Mouse (Mus musculus) Muller cell, postnatal 12 days (primary cell): ENCODE results near the gene Kncn.

Experiments used
- DNase-seq: peaks from one replicate; pipeline ENCODE4 v3.0.0-alpha.2; 2015; ENCODE audit errors: inconsistent ontology term

The Kncn gene

DNA sequence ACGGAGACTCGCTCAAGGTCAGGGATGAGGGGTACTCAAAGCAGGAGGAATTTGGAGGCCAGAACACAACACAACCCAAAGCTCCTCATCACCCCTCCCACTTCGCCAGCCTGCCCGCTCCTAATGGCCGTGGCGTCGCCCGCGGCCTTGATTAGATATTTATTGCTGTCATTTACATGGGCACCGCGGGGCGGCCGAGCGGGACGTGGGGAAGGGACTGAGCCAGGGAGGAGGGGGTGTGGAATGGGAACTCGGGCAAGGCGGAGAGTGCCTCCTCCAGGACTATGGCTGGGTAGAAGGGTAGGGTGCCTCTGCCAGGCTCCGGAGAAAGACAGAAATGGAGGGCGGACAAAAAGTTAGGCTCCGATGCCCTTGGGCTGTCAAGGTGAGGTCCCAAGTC, 52.4 kb downstream of the Kncn start:
- DNase-seq = peak; percentile 21

DNA sequence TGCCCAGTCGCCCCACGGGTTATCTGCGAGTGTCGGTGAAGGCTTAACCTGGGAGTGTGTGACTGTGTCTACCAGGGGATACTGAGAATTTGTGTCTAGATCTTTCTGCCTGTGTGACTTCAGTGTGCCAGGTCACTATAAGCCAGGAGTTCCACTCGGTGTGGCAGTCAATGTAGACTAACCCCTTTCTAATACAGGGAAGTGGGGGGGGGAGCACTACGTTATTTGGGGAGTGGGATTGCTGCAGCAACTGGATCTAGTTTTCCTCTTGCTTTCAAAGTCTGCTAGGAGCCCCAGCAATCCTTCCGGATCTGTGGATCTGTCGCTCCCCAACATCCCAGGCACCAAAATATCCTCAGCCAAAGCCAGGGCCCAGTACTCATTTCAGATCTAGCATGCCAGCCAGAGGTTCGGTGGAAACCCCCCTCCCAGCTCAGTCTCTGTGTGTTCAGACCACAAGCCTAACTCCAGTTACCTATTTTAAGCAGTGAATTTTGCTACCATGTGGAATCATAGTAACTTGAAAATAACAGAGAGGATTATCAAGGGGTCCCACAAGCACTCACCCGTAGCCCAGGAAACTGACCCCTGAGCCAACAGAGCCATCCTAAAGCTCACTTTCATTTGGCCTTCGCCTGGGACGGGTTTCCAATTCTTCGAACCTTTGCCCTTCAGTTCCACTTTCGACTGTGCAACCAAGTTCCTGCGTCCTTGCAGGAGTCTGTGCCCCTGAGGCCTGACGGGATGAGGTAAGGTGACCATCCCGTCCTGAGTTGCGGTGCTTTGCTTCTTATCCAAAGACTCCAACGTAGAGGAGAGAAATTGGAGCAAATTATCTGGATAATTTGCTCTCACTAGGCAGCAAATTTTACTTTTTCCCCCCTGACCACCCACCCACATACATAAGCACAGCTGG, 53.1 kb downstream of the Kncn start:
- no peak for DNase-seq

DNA sequence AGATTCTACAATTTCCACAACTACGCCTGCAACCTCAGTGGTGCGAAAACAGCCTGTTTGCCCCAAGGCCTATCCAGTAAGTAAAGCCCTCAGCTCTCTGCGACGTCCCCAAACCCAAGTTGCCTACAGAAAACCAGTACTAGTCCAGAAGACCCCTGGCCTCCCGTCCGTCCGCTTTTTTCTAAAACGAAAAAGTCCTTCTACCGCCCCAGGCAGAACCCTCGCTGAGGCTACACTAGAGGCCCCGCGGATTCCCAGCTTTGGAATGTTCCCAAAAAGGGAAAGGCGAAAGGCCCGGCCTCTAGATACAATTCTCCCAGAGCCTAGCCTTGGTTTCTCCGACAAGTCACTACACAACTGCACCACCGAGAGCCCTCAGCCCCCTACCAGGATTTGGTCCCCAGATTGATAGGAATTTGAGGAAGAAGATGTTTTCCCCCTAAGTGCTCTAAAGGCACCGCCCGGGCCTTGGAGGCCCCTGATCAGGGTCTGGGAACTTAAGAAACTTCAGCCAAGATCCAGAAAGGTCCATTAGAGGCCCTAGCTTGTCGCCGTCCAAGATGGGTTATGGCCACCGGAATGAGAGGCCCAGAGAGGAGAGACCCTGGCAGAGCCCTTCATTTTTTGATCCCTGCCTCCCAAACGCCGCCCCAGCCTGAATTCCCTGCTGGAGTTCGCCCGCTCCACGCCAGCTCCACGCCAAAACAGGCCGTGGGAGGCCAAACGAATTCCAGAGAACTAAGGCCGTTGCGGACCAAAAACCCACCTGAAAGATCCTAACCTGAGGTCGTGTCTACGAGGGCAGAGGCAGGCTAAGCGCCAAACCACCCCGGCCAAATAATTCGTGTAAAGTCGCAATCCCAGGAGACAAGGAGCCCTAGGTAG, 54.3 kb downstream of the Kncn start:
- peak; percentile 71 for DNase-seq
